Mouse (Mus musculus): Measurements from ENCODE around the gene Rwdd4a. TPM values are rescaled to one million over a fixed set of nuclear protein-coding genes. Genes with fewer than 3 reads are reported as not detected.

The Rwdd4a gene
- polyA plus RNA-seq, 1 experiment = 22.3 TPM

GRCm38 (mm10) chr8:47581454-47581853, 48.0 kb downstream of the Rwdd4a start:
- DNase-seq (ENCODE audit: extremely low spot score in 1 of 2, low spot score in 1 of 2) = no peak

- no peak for DNase-seq (ENCODE audit: extremely low spot score in 1 of 2, low spot score in 1 of 2)
These were observed 55.2 kb downstream of the Rwdd4a start for GRCm38 (mm10) chr8:47588616-47589015.

DNA sequence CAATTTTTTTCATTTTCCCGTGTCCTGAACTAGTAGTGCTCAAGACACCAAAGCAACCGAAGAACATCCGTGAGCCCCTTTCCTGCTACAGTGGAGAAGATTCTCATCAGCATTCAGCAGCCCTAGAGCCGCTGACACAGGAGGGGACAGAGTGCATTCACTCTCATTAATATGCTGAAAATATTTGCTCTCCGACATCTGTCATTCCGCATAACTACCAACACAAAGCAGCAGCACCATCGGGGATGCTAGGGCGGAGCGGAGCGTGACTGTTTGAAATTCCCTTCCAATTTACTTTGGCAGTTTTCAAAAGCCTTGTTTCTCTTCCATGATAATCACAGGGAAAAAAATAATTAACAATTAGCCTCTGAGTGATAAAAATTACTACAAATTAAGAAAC, 56.9 kb downstream of the Rwdd4a start:
- no peak for DNase-seq (ENCODE audit: extremely low spot score in 1 of 2, low spot score in 1 of 2)

GRCm38 (mm10) chr8:47600664-47601063, 67.2 kb downstream of the Rwdd4a start:
- no peak for DNase-seq (ENCODE audit: extremely low spot score in 1 of 2, low spot score in 1 of 2)

Other genes with a start within 250 kb of the Rwdd4a start
- 28.0 and 29.4 TPM in 2 replicates for gene Stox2, start 87.3 kb upstream of the Rwdd4a start, polyA plus RNA-seq (2012; rRNA removed)
- 40.8 and 43.5 TPM in 2 replicates for gene Trappc11, start 194 bp upstream of the Rwdd4a start, polyA plus RNA-seq (2012; rRNA removed)
- 37.4 and 38.9 TPM in 2 replicates for gene Ing2, start 141.9 kb downstream of the Rwdd4a start, polyA plus RNA-seq (2012; rRNA removed)
- gene Cdkn2aip, start 180.3 kb downstream of the Rwdd4a start, polyA plus RNA-seq (2012; rRNA removed) = 11.4 and 13.4 TPM in 2 replicates

Measured in frontal cortex, adult 2 months (tissue).